15 mouse cellular contexts compared by ENCODE assay signal in genomic region chr11:95034902-95035301, GRCm38 (mm10). TPM values are rescaled to one million over a fixed set of nuclear protein-coding genes. Genes with fewer than 3 reads are reported as not detected.
DNase-seq lines count a peak whose midpoint lies in the region.
"Had no signal": no experiment of that assay in that cellular context is flagged by ENCODE, and none has a peak within 500 bp of the region (broad histone marks: within the 10 kb centered on the region; RNA-seq: fewer than 3 reads in every experiment).

No protein-coding gene starts in this region.

- DNase-seq in cerebellum, adult 9-10 months, result peak; percentile 56
- DNase-seq in cerebellum, postnatal 25 days, result no peak
- DNase-seq in left cerebral cortex, adult 11 months (ENCODE audit: low spot score), result peak; percentile 47
- no peak for DNase-seq in left cerebral cortex, postnatal 10 days (ENCODE audit: extremely low spot score in 1 of 2, low spot score in 2 of 2)
- peak; percentile 68 to 75 for DNase-seq in right cerebral cortex, adult 2 months (ENCODE audit: low spot score in 2 of 2)
- DNase-seq in right cerebral cortex, postnatal 14 days, result no peak
- DNase-seq in thymus, postnatal 10 days (ENCODE audit: low spot score in 2 of 2), result no peak
- DNase-seq: adrenal gland, postnatal 14 days; embryo, embryonic 11 days; heart, postnatal 4 days; kidney, adult 18-20 months; kidney, postnatal 10 days; liver, embryonic 13.5 days; lung, postnatal 36 days; thymus, postnatal 36 days had no signal

- intact Hi-C loops in left cerebral cortex, postnatal 10 days (cut with DNase I), result no loop called here

RNA-seq across cellular contexts. Expression of gene Pdk2, which starts 6.3 kb away (rescaled TPM):
- 10 to 100 TPM; 43.8 to 50.6 TPM for total RNA-seq in left cerebral cortex, postnatal 10 days (2021)

RNA-seq across cellular contexts. Expression of gene Samd14, which starts 25.2 kb away (rescaled TPM):
- 10 to 100 TPM; 98.6 to 99.6 TPM for total RNA-seq in left cerebral cortex, postnatal 10 days (2021)

RNA-seq across cellular contexts. Expression of gene Itga3, which starts 41.7 kb away (rescaled TPM):
- total RNA-seq in left cerebral cortex, postnatal 10 days (2021), result 10 to 100 TPM; 13.6 to 16.2 TPM

RNA-seq across cellular contexts. Expression of gene Ppp1r9b, which starts 44.1 kb away (rescaled TPM):
- total RNA-seq in left cerebral cortex, postnatal 10 days (2021), result 100 to 1,000 TPM; 388 to 414 TPM

RNA-seq across cellular contexts. Expression of gene Sgca, which starts 58.8 kb away (rescaled TPM):
- under 1 TPM in 1 of 2 experiments, not detected in 1; 0.41 TPM for total RNA-seq in left cerebral cortex, postnatal 10 days (2021)
- total RNA-seq: adrenal gland, postnatal 14 days had no signal

Comparison
In these comparisons a context has a peak if more than half of its experiments do, and no peak if none do; other contexts are left out.
1. DNase-seq: peak in cerebellum, adult 9-10 months (single experiment), left cerebral cortex, adult 11 months (single experiment) and right cerebral cortex, adult 2 months (2 of 2); none in cerebellum, postnatal 25 days (0 of 2), left cerebral cortex, postnatal 10 days (0 of 2), right cerebral cortex, postnatal 14 days (single experiment) and thymus, postnatal 10 days (0 of 2).